Mouse (Mus musculus): Measurements from ENCODE around the gene Antxr1. TPM values are rescaled to one million over a fixed set of nuclear protein-coding genes. Genes with fewer than 3 reads are reported as not detected.

Antxr1 gene
- polyA plus RNA-seq (2017; shearing (Covaris generic)): 0.17 TPM

DNA sequence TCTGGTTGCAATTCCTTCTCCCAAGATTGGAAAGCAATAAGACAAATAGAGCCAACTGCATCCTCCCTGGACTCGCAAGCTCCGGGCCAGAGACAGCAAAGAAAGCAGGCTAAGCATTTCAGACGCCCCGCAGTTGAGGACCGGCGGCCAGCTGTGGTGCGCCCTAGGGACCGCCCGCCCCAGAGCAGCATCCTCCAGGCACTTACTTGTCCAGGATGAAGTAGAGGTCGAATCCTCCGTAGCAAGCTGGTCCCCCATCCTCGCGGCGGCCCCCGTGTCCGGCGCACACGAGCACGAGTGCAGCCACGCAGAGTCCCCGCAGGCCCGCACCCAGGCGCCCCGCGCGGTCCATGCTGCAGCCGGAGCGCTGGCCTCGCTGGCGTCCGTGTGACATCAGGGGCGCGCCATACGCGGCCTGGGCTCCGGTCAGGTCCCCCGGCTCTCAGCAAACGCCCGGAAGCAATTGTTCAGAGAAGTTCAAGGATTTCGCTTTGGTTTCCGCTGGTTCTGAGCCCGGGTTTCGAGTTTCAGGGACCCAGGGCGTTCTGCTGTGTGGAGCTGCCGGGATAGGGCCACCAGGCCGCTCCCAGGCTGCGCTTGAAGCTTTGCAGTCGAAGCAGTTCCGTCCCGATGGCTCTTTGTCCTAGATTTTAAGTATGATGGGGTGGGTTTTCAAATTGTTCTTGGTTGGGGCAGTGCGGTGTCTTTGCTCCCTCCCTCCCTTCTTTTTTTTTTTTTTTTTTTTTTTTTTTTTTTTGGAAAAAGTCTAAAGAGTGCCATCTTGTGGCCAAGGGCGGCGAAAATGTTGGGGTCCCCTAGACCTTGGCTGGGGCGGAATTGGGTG lies at the start of gene Antxr1:
Gene Antxr1, minus strand, starts transcription at position 731 of the 844 bp plus-strand sequence.

GRCm38 (mm10) chr6:87373057-87373456 lies 37.4 kb upstream of the Antxr1 start, which contains the start of gene Gkn2:
Gene Gkn2 (plus strand): TSS chr6:87373357.

GRCm38 (mm10) chr6:87350829-87351228 lies 15.2 kb upstream of the Antxr1 start, which contains the start of gene Gkn1:
Gene Gkn1 (minus strand): TSS chr6:87350942.

GRCm38 (mm10) chr6:87104123-87104796 lies 231.4 kb downstream of the Antxr1 start, which contains the start of gene D6Ertd527e:
Gene D6Ertd527e (plus strand): TSS chr6:87104746.

Other genes with a start within 250 kb of the Antxr1 start
- gene D6Ertd527e, start 231.1 kb downstream of the Antxr1 start, polyA plus RNA-seq (2017; shearing (Covaris generic)): 0.17 TPM
- gene Gkn1, start 15.1 kb upstream of the Antxr1 start, polyA plus RNA-seq (2017; shearing (Covaris generic)): not detected
- not detected for gene Gkn2, start 37.5 kb upstream of the Antxr1 start, polyA plus RNA-seq (2017; shearing (Covaris generic))
- gene Gkn3, start 53.1 kb upstream of the Antxr1 start, polyA plus RNA-seq (2017; shearing (Covaris generic)): not detected
- not detected for gene Bmp10, start 93.2 kb upstream of the Antxr1 start, polyA plus RNA-seq (2017; shearing (Covaris generic))
- 107 TPM for gene Arhgap25, start 197.4 kb upstream of the Antxr1 start, polyA plus RNA-seq (2017; shearing (Covaris generic))

All from effector memory CD4-positive, alpha-beta T cell, adult 5 months (primary cell).